Mouse (Mus musculus) ES-E14 (cell line): Measurements from ENCODE around the gene Alox5.

ENCODE experiments used
- CHD2 ChIP-seq: IDR thresholded peaks from 2 replicates; pipeline ENCODE4 v1.6.1; 2014; ENCODE audit warnings: mild to moderate bottlenecking, low read depth, low read length, inconsistent platforms
- HCFC1 ChIP-seq: IDR thresholded peaks from 2 replicates; pipeline ENCODE4 v1.6.1; 2012; ENCODE audit warnings: low read length, inconsistent platforms, borderline replicate concordance; ENCODE audit not compliant: insufficient read depth
- MAFK ChIP-seq: IDR thresholded peaks from 2 replicates; pipeline ENCODE4 v1.6.1; 2014; ENCODE audit warnings: mild to moderate bottlenecking, low read depth, low read length, inconsistent platforms; ENCODE audit not compliant: insufficient read depth
- ZNF384 ChIP-seq: IDR thresholded peaks from 2 replicates; pipeline ENCODE4 v1.6.1; 2012; ENCODE audit warnings: low read depth, low read length, inconsistent platforms

GRCm38 (mm10) chr6:116397621-116398020, 63.4 kb downstream of the Alox5 start:
- TF ChIP-seq ZNF384 (no peak), MAFK (no peak), HCFC1 (no peak), CHD2 (no peak)
